Mouse (Mus musculus) myocyte (in vitro differentiated cells): Measurements from ENCODE around the gene Frg2f1.

Experiments
- E2F4 ChIP-seq: IDR thresholded peaks from one replicate; pipeline ENCODE4 v1.6.1; 2011; ENCODE audit warnings: mild to moderate bottlenecking, control low read depth, moderate library complexity; ENCODE audit not compliant: insufficient read depth
- MAX ChIP-seq: IDR thresholded peaks from one replicate; pipeline ENCODE4 v1.6.1; 2011; ENCODE audit warnings: low read depth, mild to moderate bottlenecking, control low read depth
- POLR2A ChIP-seq: IDR thresholded peaks from one replicate; pipeline ENCODE4 v1.6.1; 2011; ENCODE audit warnings: low read depth, mild to moderate bottlenecking, control low read depth, moderate library complexity; ENCODE audit not compliant: insufficient read length
- POLR2AphosphoS2 ChIP-seq: IDR thresholded peaks from one replicate; pipeline ENCODE4 v1.6.1; 2011; ENCODE audit warnings: low read depth, control low read depth; ENCODE audit not compliant: insufficient read length
- REST ChIP-seq: IDR thresholded peaks from one replicate; pipeline ENCODE4 v1.6.1; 2011; ENCODE audit warnings: mild to moderate bottlenecking, control low read depth, moderate library complexity; ENCODE audit not compliant: insufficient read depth, insufficient read length
- SRF ChIP-seq: IDR thresholded peaks from one replicate; pipeline ENCODE4 v1.6.1; 2011; ENCODE audit warnings: low read depth; ENCODE audit not compliant: control insufficient read depth, insufficient read length
- TCF3 ChIP-seq: IDR thresholded peaks from one replicate; pipeline ENCODE4 v1.6.1; 2011; ENCODE audit warnings: low read depth, control low read depth; ENCODE audit not compliant: insufficient read length
- USF1 ChIP-seq: IDR thresholded peaks from one replicate; pipeline ENCODE4 v1.6.1; 2011; ENCODE audit warnings: low read depth, mild to moderate bottlenecking, control low read depth, moderate library complexity

GRCm38 (mm10) chr4:119511591-119511990, 27.7 kb downstream of the Frg2f1 start:
- no peak for TF ChIP-seq MAX
- no peak for TF ChIP-seq USF1
- no peak for TF ChIP-seq E2F4
- TF ChIP-seq POLR2A, result no peak
- TF ChIP-seq SRF, result no peak
- no peak for TF ChIP-seq REST
- TF ChIP-seq POLR2AphosphoS2, result no peak
- TF ChIP-seq TCF3, result no peak
